Mouse (Mus musculus): ENCODE measurements around the gene Sfrp2.

The Sfrp2 gene

DNA sequence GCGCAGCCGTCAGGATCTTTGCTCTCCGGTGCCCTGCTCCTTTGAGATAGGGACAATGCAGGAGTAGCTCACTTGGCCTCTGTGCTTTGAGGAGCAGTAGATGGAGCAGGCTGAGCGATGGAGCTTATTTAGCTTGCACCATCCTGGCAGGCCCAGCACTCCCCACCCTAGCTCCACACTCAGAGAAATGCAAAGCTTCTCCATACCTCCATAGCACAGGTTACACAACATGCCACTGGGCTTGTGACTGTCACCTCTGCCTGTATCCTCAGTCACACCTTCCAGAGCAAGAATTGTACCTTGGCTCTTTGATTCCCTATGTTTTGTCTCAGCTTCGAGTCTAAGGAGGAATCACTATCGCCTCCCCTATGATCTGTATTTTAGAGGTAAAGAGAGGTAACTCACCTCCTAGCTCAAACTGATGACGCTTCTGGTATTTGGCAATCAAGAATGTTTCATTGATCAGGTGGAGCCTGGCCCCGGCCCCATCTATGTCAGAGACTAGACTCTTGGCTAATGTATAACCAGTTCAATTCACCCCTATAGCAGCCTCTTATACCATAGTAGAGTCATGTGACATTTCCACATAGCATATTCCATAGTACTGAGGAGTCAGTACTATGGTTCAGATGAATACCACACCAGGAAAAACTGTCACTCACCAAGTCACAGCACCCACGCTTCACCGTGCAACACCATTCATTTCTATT, 5.2 kb downstream of the Sfrp2 start:
- DNase-seq (ENCODE audit: low spot score in 2 of 2), result no peak

DNA sequence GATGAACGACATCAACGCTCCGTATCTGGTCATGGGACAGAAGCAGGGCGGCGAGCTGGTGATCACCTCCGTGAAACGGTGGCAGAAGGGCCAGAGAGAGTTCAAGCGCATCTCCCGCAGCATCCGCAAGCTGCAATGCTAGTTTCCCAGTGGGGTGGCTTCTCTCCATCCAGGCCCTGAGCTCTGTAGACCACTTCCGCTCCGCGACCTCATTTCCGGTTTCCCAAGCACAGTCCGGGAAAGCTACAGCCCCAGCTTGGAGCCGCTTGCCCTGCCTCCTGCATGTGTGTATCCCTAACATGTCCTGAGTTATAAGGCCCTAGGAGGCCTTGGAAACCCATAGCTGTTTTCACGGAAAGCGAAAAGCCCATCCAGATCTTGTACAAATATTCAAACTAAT, 7.2 kb downstream of the Sfrp2 start:
- no peak for DNase-seq (ENCODE audit: low spot score in 2 of 2)

DNA sequence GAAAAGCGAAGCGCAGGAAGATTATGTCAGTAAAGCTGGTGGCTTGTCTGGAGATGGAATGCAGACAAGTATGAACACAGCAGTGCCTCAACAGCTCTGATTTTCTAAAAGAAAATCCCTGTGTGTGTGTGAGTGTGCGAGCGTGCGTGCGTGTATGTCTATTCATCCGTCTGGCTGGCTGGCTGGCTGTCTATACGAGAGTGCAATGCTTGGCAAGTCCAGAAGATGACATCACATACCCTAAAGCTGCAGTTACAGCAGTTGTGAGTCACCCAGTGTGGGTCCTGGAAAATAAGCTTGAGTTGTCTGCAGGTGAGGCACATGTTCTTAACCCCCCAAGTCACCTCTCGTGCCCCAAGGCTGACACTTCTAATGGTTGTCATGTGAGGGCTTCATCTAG, 9.3 kb downstream of the Sfrp2 start:
- DNase-seq (ENCODE audit: low spot score in 2 of 2), result no peak

DNA sequence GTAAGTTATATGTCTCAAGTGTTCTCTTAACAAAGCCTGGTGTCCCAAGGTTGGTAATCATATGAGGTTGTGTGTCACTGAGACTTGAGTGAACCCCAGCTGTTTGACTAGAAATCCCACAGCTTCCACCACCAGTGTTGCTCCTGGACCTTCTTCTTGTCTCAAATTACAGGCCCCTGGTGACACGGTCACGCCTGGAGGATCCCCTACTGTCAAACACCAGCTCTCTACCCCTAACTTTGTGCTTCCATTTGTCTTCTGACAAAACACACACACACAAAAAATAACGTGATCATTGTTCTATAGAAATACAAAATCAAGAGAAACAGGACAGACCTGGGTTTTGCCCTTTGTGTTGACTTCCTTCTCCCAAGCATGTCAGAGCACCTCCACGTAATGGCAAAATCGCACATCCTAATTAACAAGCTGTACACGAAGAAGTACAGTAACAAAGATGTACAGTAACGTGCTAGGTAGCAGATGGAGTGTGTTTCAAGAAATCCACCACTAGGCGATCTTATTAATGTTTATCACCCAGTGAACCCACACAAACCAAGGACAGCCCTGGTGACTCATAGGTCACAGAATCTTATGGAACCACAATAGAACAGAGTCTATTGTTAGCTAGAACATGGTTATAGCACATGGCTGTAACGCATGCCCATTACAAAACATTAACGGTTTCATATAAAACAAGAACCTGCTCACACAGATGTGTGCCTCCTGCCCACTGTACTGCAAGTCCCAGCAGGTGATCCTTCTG, 15.5 kb downstream of the Sfrp2 start:
- DNase-seq (ENCODE audit: low spot score in 2 of 2), result no peak

DNA sequence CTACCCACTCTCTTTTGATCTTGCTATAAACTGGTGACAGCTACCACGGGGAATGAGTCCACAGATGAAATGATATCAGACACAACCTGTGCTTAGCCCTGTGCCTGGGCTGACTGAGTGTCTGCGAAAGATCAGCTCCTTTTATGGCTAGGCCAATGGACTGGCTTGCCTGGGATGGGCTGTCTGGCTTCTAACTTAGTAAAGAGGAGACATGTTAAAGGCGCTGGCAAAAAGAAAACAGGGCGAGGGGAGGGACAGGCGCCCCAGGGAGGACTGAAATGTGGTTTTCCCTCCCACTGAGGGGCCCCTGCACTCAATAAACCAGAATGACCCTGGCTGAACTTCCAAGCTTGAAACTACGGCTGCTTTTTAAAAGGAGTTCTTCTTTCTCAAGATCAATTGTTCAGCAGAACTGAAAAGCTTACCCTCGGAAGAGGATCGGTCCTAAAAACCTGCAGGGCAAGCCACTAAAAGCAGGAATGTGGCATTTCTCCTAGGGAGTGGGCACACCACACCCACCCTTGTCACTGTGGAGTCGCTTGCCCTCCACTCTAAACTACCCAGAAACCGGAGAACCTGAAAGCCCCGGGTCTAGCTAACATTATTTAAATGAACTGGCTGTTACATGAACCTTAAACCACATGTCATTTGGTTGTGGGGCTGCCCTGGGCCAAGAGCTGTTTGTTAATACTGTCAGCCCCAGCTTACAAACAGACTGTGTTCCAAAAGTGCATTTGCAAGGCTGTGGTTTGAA, 17.8 kb downstream of the Sfrp2 start:
- DNase-seq (ENCODE audit: low spot score in 2 of 2), result no peak

DNA sequence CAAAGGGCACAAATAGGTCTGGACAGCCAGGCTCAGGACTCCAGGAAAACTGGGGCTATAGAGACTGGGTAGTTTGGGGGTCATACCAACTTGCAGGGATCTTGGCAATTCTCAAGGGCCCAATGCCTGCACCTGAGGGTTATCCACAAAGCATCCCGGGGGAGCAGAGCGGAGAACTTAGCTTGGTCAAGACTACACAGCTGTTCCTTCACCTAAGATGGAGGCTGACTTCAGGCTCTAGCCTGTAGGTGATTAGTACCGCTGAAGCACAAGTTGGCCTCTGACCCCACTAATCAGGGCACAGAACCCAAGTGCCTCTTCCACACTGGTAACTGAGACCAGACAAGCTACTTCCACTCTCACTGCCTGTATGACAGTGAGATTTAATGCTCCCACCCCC, 18.6 kb downstream of the Sfrp2 start:
- no peak for DNase-seq (ENCODE audit: low spot score in 2 of 2)

DNA sequence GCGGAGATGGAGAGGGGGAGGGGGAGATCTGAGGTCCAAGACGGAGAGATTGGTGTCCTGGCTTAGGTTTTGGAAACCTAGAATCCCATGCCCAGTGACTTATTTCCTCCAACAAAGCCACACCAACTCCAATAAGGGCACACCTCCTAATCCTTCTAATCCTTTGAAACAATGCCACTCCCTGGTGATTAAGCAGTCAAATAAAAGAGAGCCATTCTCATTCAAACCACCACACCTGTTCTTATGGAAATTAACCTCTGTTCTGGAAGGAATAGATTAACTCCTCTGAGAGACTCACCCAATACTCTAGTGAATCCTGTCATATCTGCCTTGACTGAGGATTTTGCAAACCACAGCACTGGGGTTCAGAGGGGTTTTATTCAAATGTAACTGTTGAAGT, 21.0 kb downstream of the Sfrp2 start:
- DNase-seq (ENCODE audit: low spot score in 2 of 2), result no peak

DNA sequence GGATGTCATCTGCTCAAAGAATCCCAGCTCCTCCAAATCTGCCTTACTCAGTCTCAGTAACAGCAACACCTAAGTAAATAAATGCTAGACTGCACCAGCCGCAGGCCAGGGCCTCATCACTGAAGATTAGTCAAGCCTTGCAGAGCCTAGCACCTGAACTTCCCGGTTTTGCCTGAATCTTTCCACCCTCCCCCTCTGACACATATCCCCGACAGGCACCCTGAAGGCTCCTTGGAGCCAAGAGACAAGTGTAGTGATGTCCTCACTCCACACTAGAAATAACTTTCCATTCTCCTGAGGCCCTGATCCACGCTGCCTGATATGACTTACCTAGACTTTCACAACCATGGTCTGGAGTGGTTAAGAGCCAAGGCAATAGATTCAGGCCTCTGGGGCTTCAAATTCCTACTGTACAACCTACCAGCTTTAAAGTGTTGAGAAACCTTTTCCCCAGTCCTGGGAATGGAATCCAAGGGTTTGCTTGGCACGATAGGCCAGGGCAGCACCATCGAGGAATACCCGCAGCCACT, 21.7 kb downstream of the Sfrp2 start:
- DNase-seq (ENCODE audit: low spot score in 2 of 2), result no peak

DNA sequence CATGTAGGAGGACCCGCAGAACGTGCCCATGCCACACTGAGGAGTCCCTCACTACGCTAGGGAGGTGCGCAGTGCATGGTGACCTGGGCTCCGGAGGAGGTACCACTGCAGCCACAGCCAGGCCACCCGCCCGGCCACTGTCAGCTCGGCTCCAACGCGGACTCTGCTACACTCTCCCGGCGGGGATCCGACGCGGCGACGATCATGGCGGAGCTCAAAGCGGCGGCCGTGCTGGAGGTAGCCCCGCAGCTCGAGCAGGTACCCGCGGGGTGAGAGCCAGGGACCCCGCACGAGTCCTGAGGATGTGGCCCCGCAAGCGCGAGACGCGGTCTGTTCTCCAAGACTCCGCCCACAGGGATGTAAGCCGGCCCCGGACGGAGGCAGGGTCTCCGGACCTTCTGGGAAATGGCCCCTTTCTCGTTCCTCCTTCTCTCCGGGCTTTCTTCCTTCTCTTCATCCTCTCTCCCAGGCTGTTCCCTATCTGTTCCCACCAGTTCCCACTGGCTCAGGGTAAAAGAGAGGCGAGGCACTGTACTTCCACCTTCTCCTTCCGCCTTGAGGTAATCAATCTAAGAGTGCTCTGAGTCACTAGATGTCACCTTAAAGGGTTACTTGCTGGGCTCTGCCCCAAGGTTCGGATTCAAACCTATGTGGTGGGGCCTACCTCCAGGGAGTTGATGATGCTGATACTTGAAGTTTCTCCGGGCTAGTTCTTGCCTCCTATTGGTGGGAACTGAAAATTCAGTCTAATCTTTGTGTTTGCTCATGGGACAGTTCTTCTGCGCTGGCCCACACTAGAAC, 23.7 kb downstream of the Sfrp2 start:
- no peak for DNase-seq (ENCODE audit: low spot score in 2 of 2)

DNA sequence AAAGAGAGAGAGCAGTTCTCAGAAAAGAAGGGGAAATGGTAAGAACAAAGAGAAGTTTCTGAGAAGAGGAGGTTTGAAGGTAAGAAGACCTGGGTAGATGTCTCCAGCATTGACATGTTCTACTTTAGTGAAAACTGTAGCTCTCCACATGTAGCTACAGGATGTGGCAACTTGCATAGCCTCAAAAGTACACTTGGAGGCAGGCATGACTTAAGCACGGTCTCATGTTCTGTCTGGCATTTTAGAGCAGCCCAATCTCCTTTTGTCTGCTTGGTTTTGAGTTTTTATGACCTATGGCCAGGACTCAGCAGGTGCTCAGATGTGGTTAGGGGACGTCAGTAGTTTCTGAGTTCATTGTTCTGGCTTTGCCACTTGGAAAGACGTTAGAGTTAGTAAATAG, 25.3 kb downstream of the Sfrp2 start:
- DNase-seq (ENCODE audit: low spot score in 2 of 2), result no peak

DNA sequence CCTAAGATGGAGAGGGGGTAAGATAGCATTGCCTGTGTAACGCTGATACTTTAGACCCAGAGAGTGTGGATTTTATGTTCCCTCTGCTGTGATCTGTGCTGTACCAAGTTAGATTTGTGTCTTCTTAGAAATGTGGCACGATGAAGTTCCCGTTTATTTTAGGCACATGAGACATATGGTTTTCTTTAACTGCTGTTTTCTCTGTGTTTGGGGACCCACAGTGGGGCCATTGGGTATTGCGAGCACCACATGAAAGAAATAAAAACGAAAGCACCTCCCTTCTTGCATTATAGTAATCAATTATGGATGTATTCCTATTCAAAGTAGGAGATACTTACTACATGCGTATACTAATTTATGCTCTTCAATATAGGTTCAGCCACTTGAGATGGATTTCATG, 31.0 kb downstream of the Sfrp2 start:
- DNase-seq (ENCODE audit: low spot score in 2 of 2), result no peak

DNA sequence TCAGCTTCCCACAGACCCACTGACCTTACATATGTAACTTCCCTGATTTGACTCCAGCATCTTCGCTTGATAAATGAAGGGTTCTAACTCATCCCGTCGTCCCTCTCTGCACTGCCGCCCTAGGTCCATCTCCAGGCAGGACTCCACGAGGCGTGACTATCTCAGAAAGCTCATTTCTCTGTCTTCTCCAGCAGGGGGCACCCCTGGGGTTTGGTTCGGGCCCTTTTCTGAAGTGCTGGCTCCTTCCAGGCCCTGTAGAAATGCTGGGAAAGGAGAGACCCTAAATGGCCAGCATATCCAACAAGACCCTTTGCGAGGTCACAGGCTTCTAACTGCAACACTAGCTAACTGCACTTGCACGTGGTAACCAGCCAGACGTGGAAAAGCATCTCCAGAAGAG, 31.7 kb downstream of the Sfrp2 start:
- peak; percentile 46 to 82 for DNase-seq (ENCODE audit: low spot score in 2 of 2)

DNA sequence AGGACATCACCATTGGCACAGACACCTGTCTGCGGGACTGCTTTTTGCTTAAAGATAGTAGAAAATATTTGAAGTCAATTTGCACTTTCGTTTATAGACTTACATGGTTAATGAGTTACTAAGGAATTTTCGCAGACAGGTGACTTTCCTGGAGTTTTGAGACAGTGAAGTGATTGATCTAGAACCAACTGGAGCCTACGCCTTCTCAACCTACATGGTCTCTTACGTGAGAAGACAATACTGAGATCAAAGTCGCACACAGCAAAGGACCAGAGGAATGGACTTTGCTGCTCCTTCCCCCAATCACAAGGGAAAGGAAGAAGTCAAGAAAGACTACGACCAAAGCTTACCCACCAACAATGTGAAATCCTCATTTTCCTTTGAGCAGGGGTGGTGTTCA, 33.4 kb downstream of the Sfrp2 start:
- DNase-seq (ENCODE audit: low spot score in 2 of 2), result no peak

DNA sequence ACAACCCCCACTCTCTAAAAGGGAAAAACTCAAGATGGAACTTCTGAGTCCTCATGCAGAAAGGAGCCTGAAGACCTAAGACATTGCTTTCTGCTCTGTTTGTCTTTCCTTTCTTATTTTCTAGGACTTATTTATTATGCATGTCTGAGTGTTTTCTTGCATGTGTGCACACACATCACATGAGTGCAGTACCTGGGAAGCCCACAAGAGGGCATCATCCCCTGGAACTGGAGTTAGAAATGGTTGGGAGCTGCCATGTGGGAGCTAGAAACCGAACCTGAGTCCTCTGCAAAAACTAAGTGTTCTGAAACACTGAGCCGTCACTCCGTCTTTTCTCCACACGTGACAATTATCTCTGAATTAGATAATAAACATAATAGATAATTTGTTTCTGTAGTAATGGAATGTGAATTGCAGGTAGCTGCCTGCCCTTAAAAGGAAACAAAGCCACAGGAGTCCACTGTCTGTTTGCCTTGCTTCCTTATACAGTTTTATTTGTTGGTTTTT, 35.6 kb downstream of the Sfrp2 start:
- DNase-seq (ENCODE audit: low spot score in 2 of 2), result no peak

DNA sequence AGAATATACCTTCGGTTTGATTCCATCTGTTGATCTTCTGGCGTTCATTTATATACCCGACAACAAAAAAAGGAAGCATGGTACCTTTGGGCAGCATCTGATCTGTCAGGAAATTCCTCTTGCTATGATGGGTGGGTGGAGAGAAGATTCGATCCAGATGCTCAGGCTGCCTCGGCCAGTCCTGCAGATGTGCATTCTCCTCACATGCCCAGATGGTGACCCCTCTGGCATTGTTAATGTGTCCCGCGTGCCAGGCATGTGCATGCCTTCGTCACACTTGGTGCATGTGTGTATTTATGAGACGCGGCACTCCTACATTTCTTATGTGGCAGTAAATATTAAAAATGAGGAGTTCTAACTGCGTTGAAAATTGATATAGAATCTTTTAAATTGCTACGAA, 42.4 kb downstream of the Sfrp2 start:
- DNase-seq (ENCODE audit: low spot score in 2 of 2), result no peak

DNA sequence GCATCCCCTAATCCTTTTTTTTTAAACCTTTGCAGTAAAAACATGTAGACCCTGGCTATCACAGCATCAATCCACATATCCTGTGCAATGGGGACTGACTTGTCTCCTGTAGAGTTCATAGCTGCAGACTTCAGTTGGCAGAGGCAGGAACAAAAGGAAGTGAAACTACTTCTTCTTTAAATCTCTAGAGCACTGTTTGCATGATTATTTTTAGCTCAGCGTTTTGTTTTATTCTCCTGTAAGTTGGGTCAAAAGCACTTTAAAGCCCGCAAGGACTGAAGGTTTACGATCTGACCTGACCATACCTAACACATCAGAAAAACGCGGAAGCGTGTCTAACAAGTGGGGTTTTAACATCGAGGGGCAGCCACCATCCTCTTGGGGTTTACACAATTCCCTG, 45.9 kb downstream of the Sfrp2 start:
- no peak for DNase-seq (ENCODE audit: low spot score in 2 of 2)

DNA sequence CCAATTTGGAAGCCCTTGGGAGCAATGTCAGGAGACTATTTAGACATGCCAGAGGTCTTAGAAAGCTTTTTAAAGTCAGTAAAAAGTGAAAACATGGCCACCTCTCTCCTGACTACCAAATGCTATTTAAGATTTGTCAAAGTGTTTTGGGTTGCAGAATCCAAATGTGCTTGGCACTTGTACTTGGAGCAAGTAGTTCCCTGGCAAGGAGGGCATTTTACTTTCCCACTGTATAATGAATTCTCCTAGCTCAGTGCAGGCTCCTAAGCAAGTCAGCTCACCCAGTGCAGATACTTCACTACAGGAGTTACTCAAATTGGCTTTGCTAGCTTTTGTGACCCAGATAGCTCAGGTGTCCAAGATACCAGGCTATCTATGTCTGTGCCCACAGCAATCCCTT, 46.7 kb downstream of the Sfrp2 start:
- DNase-seq (ENCODE audit: low spot score in 2 of 2), result no peak

DNA sequence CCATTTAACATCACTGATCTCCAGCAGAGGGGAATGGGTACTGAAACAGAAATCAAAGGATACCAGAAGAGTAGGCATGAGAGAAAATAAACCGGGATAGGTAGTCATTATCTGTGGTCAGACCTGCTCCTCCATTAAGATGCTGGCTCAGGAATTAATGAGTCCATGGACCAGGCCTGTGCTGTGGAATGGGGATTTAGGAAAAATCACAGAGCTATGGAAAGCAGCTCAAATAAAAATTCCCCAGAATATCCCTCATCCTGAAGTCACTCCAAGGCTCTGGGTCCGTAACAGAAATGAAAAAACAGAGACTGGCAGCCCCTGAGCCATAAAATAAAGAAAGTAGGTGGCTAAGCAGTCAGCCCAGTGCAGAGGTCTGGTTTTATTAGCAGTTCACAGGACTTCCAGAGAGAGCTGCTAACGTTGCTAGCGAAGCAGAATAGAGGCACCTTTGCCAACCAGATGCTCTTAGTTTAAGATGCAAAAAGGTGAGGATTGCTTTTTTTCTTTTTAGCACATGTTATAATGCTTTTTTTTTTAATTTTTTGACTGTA, 50.3 kb downstream of the Sfrp2 start:
- no peak for DNase-seq (ENCODE audit: low spot score in 2 of 2)

DNA sequence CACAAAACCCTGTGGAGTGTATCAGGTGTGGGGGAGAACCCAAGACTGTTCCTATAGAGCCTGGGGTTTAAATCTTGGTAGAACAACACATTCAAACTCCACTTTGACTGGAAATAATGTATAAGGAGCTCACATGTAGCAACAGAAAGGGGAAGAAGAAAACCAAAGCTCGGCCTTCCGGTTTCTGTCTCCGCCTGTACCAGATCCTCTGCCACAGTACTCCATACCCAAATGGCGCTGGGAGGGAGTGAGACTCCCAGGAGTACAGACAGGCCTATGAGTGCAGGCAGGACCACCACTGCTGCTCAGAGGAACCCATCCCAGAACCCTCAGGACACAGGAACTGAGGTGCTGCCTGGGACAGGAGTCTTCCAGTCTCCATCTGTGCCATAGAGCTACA, 57.7 kb downstream of the Sfrp2 start:
- peak in 1 of 2 experiments; percentile 39 for DNase-seq (ENCODE audit: low spot score in 2 of 2)

Data from spleen, postnatal 4 days (tissue).